Mouse (Mus musculus) left cerebral cortex, adult 6 months (tissue): ENCODE data around the gene Prr15. TPM values are rescaled to one million over a fixed set of nuclear protein-coding genes. Genes with fewer than 3 reads are reported as not detected.

Source experiments
- long read RNA-seq, 2 experiments: library from polyadenylated mRNA; unstranded; transcript quantifications; one replicate each; pipeline ENCODE4 v2.0.0; 2019 to 2020
- polyA plus RNA-seq: library from polyadenylated mRNA; unstranded; fragments of <200 nt; fragmentation: Nextera tagmentation; gene quantifications from 2 replicates; pipeline ENCODE4 v1.2.3, GENCODE M21; 2021

Gene Prr15
- 3.3 and 3.7 TPM in 2 replicates for polyA plus RNA-seq
- long read RNA-seq, experiment 1, partial matches to known transcripts: 0 of 2 reads
- long read RNA-seq, experiment 1, other reads (novel, unspliced or antisense): 0 of 2 reads
- long read RNA-seq, experiment 2, partial matches to known transcripts: 0 of 8 reads
- long read RNA-seq, experiment 2, other reads (novel, unspliced or antisense): 5 of 8 reads

DNA sequence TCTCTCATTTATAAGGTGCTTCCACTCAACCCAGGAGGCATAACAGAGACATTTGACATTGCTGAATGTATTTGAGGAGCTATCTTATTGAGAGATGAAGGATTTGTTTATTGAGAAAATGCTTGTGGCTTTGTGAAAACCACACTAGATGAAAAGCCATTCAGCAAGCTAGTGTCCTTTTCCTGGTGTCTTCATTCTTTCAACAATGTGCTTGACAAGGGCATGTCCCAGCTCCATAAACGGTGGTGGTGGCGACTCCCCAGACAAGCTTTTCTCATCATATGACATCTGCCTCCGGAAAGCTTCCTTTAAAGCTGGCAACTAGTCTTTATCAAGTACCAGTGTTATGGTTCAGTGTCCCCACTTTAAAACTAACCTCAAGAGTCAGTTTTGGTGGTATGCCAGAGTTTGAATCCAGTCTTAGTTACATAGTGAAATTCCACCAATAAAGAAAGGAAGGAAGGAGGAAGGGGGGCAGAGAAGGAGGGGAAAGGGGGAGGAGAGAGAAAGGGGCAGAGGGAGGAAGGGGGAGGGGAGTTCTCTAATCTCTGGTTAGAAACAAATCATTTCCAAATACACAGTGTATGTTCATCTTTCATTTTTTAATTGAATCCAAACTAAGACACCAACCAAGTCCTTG, at the start of gene Prr15:
Prr15 (plus strand) TSS at position 590 of the 640 bp plus-strand sequence.

Other genes starting within 250 kb of the Prr15 start
- gene Wipf3, start 103.8 kb downstream of the Prr15 start, polyA plus RNA-seq: 7.0 and 10.1 TPM in 2 replicates
- 68.2 and 69.0 TPM in 2 replicates for gene Scrn1, start 240.7 kb downstream of the Prr15 start, polyA plus RNA-seq